Mouse (Mus musculus) stomach, postnatal 0 days (tissue): Measurements from ENCODE around the gene Dip2b.
A peak's percentile ranks its signal among the peaks of the same experiment; 100 is the strongest.

Experiments
- CTCF ChIP-seq: IDR thresholded peaks from 2 replicates; pipeline ENCODE4 v1.5.1; 2016; ENCODE audit warnings: antibody characterized with exemption, low read depth, mild to moderate bottlenecking, moderate library complexity
- EP300 ChIP-seq: optimal IDR thresholded peaks from 2 replicates; pipeline ENCODE3; 2016; ENCODE audit warnings: antibody characterized with exemption

GRCm38 (mm10) chr15:100144854-100145824 is 106.7 kb downstream of the Dip2b start:
- TF ChIP-seq CTCF, result peak; percentile 49
- TF ChIP-seq EP300, result no peak
